Mouse (Mus musculus) ES-E14 (cell line): ENCODE data around the gene Chd6. TPM values are rescaled to one million over a fixed set of nuclear protein-coding genes. Genes with fewer than 3 reads are reported as not detected.
"Not testable (repeated sequence)": the region's sequence is repeated elsewhere in the genome, so short reads cannot be mapped to it uniquely, and the experiment has no call there.

Experiments
- DNase-seq: peaks from one replicate; pipeline ENCODE4 v3.0.0-alpha.2; 2013; ENCODE audit warnings: low read depth, low spot score
- H3K27ac ChIP-seq: 2 replicates; pipeline ENCODE4 v1.5.1; 2012; ENCODE audit warnings: low read depth, mild to moderate bottlenecking, low read length, moderate library complexity, mixed read lengths; ENCODE audit not compliant: poor library complexity, insufficient read depth, severe bottlenecking
- H3K36me3 ChIP-seq: 2 replicates; pipeline ENCODE4 v1.6.1; 2012; ENCODE audit warnings: mild to moderate bottlenecking, low read length, moderate library complexity, mixed read lengths; ENCODE audit not compliant: control insufficient read depth, poor library complexity, insufficient read depth, severe bottlenecking
- H3K4me1 ChIP-seq, 2 experiments: fragments of 150-350 bp in 1 of 2; sonication (generic) in 1 of 2; 2 replicates each; pipeline ENCODE4 v1.6.1; 2012; ENCODE audit warnings: low read length in 2 of 2, mild to moderate bottlenecking in 1 of 2, mixed read lengths in 1 of 2; ENCODE audit not compliant: control insufficient read depth in 2 of 2, insufficient read depth in 2 of 2, poor library complexity in 1 of 2
- H3K4me3 ChIP-seq, 2 experiments: fragments of 150-350 bp in 1 of 2; sonication (generic) in 1 of 2; 2 replicates each; pipeline ENCODE4 v1.5.1; 2012; ENCODE audit warnings: low read length in 2 of 2, low read depth in 1 of 2, mild to moderate bottlenecking in 1 of 2, mixed read lengths in 1 of 2; ENCODE audit not compliant: insufficient read depth in 1 of 2, poor library complexity in 1 of 2, severe bottlenecking in 1 of 2
- H3K9ac ChIP-seq: 2 replicates; pipeline ENCODE4 v1.6.1; 2012; ENCODE audit warnings: low read depth, mild to moderate bottlenecking, low read length, mixed read lengths; ENCODE audit not compliant: poor library complexity, insufficient read depth, severe bottlenecking
- H3K9me3 ChIP-seq: fragments of 150-350 bp; sonication (generic); 2 replicates; pipeline ENCODE4 v1.6.1; 2012; ENCODE audit warnings: low read depth, mild to moderate bottlenecking, low read length; ENCODE audit not compliant: control insufficient read depth, insufficient read depth
- CHD2 ChIP-seq: IDR thresholded peaks from 2 replicates; pipeline ENCODE4 v1.6.1; 2014; ENCODE audit warnings: mild to moderate bottlenecking, low read depth, low read length, inconsistent platforms
- HCFC1 ChIP-seq: IDR thresholded peaks from 2 replicates; pipeline ENCODE4 v1.6.1; 2012; ENCODE audit warnings: low read length, inconsistent platforms, borderline replicate concordance; ENCODE audit not compliant: insufficient read depth
- MAFK ChIP-seq: IDR thresholded peaks from 2 replicates; pipeline ENCODE4 v1.6.1; 2014; ENCODE audit warnings: mild to moderate bottlenecking, low read depth, low read length, inconsistent platforms; ENCODE audit not compliant: insufficient read depth
- ZC3H11A ChIP-seq: IDR thresholded peaks from 2 replicates; pipeline ENCODE4 v1.6.1; 2012; ENCODE audit warnings: low read depth, mild to moderate bottlenecking, inconsistent platforms, low read length, borderline replicate concordance
- ZNF384 ChIP-seq: IDR thresholded peaks from 2 replicates; pipeline ENCODE4 v1.6.1; 2012; ENCODE audit warnings: low read depth, low read length, inconsistent platforms
- in situ Hi-C, 2 experiments: fragments of 600-800 bp; cut with MboI; formaldehyde crosslinking; loops; one replicate each; pipeline ENCODE4 v1.15.1; 2025; ENCODE audit warnings: low sequenced_read_pairs in 2 of 2, inconsistent platforms in 1 of 2; ENCODE audit not compliant: unreplicated experiment in 2 of 2
- total RNA-seq: library from RNA; depleted of rRNA; stranded (reverse); fragments of 300-350 nt; gene quantifications from 2 replicates; pipeline ENCODE4 v1.2.3, GENCODE M21; 2012

The Chd6 gene
- total RNA-seq, 1 experiment = 50.7 TPM

DNA sequence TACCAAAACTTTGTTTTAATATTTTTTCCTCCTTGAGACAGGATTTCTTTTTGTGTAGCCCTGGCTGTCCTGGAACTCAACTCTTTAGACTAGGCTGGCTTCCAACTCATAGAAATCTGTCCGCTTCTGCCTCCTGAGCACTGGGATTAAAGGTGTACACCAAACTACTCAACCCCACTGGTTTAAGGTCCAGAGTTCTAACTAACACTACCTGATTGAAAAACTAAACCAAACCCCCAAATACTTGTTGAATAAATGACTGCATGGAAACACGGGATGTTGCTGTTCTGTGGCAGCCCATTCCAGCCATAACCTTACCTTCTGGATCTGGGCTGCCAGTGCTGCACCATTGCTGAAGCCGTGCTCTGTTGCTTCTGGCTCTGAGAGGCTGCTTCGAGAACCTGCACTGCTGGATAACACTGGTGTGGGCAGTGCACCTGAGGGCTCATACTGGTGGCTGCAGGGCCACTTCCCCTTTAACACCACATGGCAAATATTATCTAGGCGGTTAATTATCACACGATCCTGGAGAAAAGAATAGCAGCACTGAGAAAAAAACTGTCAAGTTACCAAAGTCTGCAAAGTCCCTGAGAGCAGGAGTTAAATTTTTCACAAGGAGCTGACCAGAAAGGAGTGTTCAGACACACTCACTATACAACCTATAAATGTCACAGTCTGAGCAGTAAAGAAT lies 147.8 kb downstream of the Chd6 start:
- TF ChIP-seq ZNF384 (no peak), ZC3H11A (no peak), HCFC1 (no peak), CHD2 (no peak), MAFK (no peak)
- DNase-seq = no peak
- H3K4me1 ChIP-seq = peaks cover 2 to 5% of the 10 kb centered on the region in 2 experiments; a peak in 2 of 4 replicates
- in situ Hi-C loops = no loop called here
- no peak overlapping the region for H3K4me3 ChIP-seq
- no peak overlapping the region for H3K27ac ChIP-seq
- H3K9me3 ChIP-seq = no peaks in the 10 kb centered on the region
- peaks cover 22% of the 10 kb centered on the region for H3K36me3 ChIP-seq
- no peak overlapping the region for H3K9ac ChIP-seq

DNA sequence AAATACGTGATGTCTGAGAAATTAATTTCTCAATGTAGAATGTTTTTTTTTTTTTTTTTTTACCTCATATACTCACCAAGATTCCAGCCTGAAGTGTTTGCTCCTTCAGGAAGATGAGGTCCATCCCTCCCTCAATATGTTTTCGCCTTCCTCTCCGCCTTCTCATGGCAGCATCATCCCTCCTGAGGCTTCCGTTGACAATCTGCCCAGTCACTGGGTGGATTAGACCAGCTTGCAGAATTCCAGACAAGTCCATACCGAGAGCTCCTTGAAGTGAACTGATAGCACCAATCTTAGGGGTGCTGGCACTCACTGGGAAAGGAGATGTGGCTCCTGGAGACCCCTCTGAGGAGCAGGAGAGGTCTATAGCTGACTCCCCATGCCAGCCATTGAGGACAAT lies 149.0 kb downstream of the Chd6 start:
- in situ Hi-C loops = no loop called here
- DNase-seq = no peak
- H3K36me3 ChIP-seq = peaks cover 21% of the 10 kb centered on the region
- H3K4me1 ChIP-seq = peaks cover 2 to 5% of the 10 kb centered on the region in 2 experiments; a peak in 2 of 4 replicates
- H3K27ac ChIP-seq = no peak overlapping the region
- no peaks in the 10 kb centered on the region for H3K9me3 ChIP-seq
- no peak overlapping the region for H3K9ac ChIP-seq
- H3K4me3 ChIP-seq = no peak overlapping the region
- TF ChIP-seq ZNF384 = no peak
- TF ChIP-seq CHD2 = no peak

DNA sequence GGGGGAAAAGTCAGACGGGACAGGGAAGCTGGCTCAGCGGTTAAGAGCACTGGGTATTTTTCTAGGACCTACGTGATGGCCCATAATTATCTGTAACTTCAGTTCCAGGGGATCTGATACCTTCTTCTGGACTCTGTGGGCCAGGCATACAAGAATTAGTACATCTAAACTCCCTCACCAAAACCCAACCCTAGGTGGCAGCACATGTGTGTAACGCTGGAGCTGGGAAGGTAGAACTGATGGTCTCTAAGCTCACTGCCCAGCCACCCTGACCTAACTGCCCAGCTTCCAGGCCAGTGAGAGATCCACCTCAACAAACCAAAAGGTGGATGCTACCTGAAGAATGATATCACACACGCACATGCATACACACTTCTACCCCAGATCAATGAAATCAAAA lies 150.1 kb downstream of the Chd6 start:
- in situ Hi-C loops = no loop called here
- Histone ChIP-seq H3K36me3 (peaks cover 22% of the 10 kb centered on the region), H3K4me3 (no peak overlapping the region), H3K9ac (no peak overlapping the region), H3K27ac (no peak overlapping the region), H3K4me1 (peaks cover 2 to 5% of the 10 kb centered on the region in 2 experiments; a peak in 2 of 4 replicates), H3K9me3 (no peaks in the 10 kb centered on the region)
- no peak for TF ChIP-seq ZNF384
- no peak for TF ChIP-seq ZC3H11A
- TF ChIP-seq MAFK = no peak
- TF ChIP-seq HCFC1 = no peak
- TF ChIP-seq CHD2 = no peak
- peak; percentile 11 for DNase-seq

DNA sequence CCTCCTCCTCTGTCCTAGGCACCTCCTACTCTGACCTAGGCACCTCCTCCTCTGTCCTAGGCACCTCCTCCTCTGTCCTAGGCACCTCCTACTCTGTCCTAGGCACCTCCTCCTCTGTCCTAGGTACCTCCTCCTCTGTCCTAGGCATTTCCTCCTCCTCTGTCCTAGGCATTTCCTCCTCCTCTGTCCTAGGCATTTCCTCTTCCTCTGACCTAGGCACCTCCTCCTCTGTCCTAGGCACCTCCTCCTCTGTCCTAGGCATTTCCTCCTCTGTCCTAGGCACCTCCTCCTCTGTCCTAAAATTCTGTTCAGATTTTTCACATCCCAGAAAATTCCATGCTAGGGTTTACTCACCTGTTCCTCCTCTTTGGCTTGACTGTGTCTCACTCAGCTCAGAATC lies 151.1 kb downstream of the Chd6 start:
- H3K9ac ChIP-seq, H3K27ac ChIP-seq, H3K9me3 ChIP-seq, H3K4me1 ChIP-seq, in situ Hi-C loops, H3K4me3 ChIP-seq: not testable (repeated sequence)
- peaks cover 27% of the 10 kb centered on the region for H3K36me3 ChIP-seq
- peak; percentile 38 for DNase-seq

DNA sequence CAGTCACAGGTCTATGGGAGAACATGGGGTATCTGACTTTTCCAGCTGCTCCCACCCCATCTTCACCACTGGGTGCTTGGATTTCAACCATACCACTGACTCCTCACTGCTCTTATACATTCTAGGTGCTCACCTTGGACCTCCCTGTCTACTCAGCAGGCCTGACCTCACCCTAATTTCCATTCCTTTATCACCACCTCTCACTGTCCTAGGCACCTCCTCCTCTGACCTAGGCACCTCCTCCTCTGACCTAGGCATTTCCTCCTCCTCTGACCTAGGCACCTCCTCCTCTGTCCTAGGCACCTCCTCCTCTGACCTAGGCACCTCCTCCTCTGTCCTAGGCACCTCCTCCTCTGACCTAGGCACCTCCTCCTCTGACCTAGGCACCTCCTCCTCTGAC lies 151.6 kb downstream of the Chd6 start:
- peaks cover 29% of the 10 kb centered on the region for H3K36me3 ChIP-seq
- H3K27ac ChIP-seq, H3K9me3 ChIP-seq, H3K4me3 ChIP-seq, H3K4me1 ChIP-seq, in situ Hi-C loops, H3K9ac ChIP-seq: not testable (repeated sequence)
- DNase-seq = peak; percentile 27
